Mouse (Mus musculus) telencephalon, adult 2 months (tissue): ENCODE data around the gene Tmem268.

Source experiments
- DNase-seq: peaks from one replicate; pipeline ENCODE4 v3.0.0-alpha.2; 2011; ENCODE audit warnings: low read depth, low spot score

The Tmem268 gene

GRCm38 (mm10) chr4:63555111-63555510 is 3.5 kb upstream of the Tmem268 start:
- no peak for DNase-seq

DNA sequence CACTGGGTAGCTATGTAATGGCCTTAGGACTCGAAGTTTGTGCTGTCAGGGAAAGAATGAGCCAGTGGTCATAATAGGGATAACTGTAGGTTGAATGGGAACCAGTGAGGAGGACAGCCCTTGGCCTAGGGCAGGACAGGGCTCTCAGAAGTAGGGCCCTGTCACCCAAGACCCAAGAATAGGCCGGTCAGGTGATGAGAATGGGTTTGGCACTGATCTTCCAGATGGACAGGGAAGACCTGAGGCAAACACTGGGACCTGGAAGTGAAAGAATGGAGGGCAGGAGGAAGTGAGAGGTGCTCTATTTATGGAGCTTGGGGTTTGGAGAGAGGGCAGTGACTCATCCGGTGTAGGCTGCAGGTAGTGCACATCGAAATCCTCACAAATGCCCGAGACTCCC is 1.9 kb upstream of the Tmem268 start:
- DNase-seq = no peak

- DNase-seq = no peak
Measured at GRCm38 (mm10) chr4:63557124-63558059, 1.2 kb upstream of the Tmem268 start.

DNA sequence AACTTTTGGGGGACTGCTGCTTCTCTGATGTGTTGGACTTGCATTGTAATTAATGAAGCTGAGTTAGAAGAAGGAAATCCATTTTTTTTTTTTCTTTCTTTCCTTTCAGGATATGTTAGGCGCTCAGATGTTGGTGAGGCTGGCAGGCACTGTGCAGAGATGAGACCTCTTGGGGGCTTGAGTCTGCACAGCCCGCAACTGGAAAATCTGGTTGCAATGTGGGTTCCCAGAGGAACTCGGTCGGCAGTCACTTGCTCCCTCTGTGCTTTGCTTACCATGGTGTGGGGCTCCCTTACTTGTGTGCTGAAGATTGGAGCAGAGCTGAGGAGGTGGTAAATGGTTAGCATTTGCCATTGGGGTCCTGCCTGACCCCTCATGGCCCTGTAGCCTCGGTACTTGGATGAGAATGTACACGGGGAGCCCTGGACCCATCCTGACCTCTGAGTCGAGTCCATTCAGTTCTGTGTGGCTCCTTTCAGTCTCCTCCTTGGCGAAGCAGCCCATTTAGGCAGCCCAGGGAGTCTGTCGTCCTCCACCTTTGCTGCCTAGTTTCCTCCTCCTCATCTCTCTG is 631 bp downstream of the Tmem268 start:
- no peak for DNase-seq

GRCm38 (mm10) chr4:63560079-63560478 is 1.5 kb downstream of the Tmem268 start:
- no peak for DNase-seq

GRCm38 (mm10) chr4:63561861-63562675 is 3.5 kb downstream of the Tmem268 start:
- DNase-seq = no peak

DNA sequence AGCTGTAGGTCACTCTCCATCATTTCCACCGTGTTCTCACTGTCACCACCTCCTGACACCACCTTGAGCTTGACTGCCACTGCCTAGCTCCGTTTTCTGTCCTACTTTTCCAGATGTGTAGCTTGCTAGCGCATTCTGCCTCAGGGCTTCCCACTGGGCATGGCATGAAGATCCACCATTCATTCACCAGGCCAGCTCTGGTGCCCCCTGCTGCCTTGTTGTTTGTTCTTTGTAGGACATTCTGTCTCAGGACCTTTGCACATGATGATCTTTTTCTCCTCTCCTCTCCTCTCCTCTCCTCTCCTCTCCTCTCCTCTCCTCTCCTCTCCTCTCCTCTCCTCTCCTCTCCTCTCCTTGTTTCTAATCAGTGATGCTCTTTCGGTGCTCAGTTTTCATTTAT is 4.2 kb downstream of the Tmem268 start:
- DNase-seq = no peak

DNA sequence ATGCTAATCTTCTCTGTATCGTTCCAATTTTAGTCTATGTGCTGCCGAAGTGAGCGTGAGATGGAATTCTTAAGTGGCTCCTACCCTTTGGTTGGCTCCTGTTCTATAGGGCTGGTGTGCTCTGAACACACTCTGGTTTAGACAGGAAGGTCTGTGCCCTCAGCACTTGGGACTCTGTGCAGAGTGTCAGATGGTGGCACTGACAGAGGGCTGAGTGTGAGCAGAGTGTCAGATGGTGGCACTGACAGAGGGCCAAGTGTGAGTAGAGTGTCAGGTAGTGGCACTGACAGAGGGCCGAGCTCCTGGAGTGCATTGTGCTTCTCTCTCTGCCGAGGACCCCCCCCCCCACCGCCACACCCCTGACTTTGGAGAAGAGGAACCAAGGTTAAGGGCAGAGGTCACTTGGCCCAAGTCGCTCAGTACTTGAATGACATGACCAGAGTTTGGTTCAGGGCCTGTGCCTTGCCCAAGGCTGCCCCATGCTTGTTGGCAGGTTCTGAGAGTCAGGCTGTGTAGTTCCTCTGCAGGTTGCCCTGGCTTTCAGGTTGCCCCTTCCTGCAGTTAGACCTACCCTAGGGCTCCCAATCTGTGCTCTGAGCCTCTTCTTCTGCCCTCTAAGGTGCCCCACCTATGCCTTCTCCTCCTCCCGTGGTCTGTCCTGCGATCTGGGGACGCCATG is 9.3 kb downstream of the Tmem268 start:
- no peak for DNase-seq

- no peak for DNase-seq
Measured at GRCm38 (mm10) chr4:63569322-63569721, 10.7 kb downstream of the Tmem268 start.

DNA sequence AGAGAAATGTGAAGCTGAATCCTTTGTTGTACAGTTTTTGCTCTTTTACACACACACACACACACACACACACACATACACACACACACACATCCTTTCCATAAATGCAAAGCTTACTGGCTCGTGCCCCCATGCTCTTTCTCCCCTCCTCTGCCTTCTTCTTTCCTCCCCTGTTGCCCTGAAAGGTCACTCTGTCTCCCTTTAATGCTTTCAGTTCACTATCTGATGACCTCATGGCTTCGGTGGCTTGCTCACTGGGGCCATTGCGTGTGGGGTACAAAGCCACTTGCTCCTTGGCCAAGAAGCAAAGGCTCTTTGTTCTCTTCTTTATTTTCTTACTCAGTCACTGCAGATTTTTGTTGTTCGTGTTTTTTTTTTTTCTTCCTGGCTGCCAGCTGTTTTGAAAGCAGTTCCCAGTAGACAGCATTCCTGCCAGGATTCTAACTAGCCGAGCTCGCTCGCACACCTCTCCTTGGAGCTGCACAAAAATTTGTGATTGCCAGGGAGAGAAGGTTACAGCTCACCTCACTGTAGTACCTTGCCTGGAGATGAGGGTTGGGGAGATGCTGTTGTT is 11.7 kb downstream of the Tmem268 start:
- no peak for DNase-seq

GRCm38 (mm10) chr4:63572621-63573020 is 14.0 kb downstream of the Tmem268 start:
- no peak for DNase-seq

- no peak for DNase-seq
Measured at GRCm38 (mm10) chr4:63579649-63580048, 21.1 kb downstream of the Tmem268 start.

GRCm38 (mm10) chr4:63580078-63580477 is 21.5 kb downstream of the Tmem268 start:
- no peak for DNase-seq

GRCm38 (mm10) chr4:63582580-63582979 is 24.0 kb downstream of the Tmem268 start:
- DNase-seq = no peak

DNA sequence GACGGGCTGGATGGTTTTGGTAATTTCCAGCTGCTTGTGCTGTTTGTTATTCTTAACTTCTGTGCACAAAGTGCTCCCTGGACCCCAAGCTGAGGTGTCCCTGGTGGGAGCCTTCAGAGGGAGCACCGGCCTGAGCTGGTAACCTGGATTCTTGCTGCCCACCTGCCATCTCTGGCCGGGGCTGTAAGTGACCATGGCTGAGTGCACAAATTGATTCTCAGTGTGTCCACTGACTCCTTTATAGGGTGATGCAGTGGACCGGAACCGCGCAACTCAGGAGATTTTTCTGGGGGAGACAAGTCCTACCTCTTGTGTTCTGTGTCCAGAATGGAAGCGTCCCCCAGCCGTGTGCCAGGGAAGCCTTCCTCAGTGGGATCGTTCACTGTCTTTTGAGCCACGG is 26.6 kb downstream of the Tmem268 start:
- DNase-seq = no peak

- no peak for DNase-seq
Measured at GRCm38 (mm10) chr4:63586240-63586639, 27.7 kb downstream of the Tmem268 start.

DNA sequence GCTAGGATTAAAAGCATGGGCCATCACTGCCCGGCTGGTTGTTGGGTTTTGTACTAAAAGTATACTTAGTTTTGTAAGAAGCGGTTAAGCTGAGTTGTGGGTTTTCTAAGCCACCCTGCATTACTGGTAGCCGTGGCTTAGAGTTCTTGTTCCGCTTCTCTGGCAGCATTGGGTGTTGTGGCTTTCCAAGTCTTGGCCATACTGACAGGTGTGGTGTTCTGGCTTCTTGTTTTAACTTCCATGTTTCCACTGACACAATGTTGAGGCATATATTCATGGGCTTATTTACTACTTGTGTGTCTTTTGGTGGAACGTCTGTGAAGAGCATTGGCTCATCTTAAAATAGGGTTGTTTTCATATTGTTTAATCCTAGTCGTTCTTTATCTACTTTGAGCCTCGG is 31.4 kb downstream of the Tmem268 start:
- no peak for DNase-seq

DNA sequence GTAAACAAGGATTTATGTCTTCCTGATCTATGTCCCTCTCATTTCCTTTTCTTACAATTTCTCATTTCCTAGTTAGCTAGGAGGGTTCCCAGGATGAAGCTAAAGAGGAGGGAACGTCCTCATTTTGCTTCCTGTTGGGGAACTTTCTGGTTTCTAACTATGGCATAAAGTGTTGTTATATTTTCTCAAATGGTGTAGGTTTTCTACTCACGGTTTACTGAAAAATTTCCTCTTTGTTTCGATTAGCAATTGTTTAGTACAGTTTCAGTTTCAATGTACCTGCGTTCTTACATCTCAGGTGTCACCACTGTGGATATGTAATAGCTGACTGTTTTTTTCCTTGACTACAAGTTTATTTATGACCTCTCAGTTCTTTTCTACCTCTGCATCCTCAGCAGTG is 32.0 kb downstream of the Tmem268 start:
- DNase-seq = no peak

- no peak for DNase-seq
Measured at GRCm38 (mm10) chr4:63594459-63595110, 36.0 kb downstream of the Tmem268 start.

DNA sequence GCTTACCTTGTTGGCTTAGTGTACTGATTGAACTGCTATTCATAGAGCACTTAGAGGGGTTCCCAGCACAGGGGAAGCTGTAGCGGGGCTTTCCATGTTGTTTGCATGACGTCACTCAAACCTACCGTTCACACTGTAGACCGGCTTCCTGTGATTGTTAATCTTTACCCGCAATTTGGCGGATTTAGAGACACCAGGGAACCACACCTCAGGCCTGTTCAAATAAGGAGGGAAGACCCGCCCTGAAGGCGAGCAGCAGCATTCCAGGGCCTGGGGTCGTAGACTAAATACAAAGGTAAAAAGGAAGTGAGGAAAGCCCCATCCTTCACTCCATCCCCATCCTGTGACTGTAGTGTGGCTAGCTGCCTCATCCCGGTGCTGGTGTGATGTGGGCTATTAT is 36.7 kb downstream of the Tmem268 start:
- DNase-seq = no peak

GRCm38 (mm10) chr4:63596010-63596409 is 37.4 kb downstream of the Tmem268 start:
- no peak for DNase-seq
